Mouse (Mus musculus) CD4-positive, CD25-positive, alpha-beta regulatory T cell, adult 2 months (primary cell): ENCODE measurements around the gene Eps8l2.
A peak's percentile ranks its signal among the peaks of the same experiment; 100 is the strongest.

Experiments used
- DNase-seq: peaks from one replicate; pipeline ENCODE4 v3.0.0-alpha.2; 2012; ENCODE audit warnings: low read depth, low spot score

Gene Eps8l2

DNA sequence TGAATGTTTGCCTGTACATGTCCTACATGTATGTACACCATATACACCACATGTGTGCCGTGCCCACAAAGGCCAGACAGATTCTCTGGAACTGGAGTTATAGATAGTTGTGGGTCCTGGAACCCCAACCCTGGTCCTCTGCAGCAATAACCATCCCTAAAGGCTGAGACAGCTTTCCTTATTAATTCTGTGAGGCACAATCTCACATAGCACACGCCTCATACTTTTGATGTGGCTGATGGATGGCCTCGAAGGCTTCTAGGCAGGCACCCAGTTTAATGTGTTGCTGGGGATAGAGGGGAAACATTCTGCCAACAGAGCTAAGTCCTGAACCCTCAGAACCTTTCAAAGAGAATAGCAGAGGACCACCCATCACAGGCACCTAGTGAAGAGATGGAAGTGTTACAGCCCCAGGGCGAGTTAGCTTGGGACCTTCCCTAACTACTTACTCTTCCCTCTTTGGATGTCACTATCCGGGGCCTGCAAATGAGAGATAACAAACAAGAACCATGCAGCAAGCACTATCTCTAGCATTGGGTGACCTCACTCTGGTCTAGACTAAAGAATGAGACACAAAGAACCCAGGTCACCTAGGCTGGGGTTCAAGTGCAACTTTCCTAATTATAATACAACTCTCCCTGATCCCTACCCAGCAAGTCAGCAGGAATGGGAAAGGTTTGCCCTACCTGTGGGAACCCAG lies 25.8 kb downstream of the Eps8l2 start:
- DNase-seq = no peak

GRCm38 (mm10) chr7:141365049-141365445 lies 26.4 kb downstream of the Eps8l2 start:
- no peak for DNase-seq

GRCm38 (mm10) chr7:141367358-141367757 lies 28.7 kb downstream of the Eps8l2 start:
- DNase-seq = no peak

DNA sequence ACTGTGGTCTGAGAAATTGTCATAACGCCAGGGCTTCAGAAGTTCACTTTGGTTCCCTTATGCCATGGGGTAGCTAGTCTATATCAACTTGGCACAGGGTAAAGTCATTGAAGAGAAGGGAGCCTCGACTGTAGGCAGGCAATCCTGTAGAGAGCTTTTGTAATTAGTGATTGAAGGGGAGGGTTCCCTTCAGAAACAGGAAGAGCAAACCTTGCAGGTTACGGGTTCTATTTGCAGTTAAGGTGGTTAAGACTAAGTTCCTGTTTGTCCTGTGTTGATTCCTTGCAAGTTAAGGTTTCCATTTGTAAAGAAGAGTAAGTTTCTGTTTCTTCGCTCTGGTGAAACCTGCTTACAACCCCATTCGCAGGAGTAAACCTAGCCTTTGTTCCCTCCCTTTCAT lies 31.2 kb downstream of the Eps8l2 start:
- no peak for DNase-seq

GRCm38 (mm10) chr7:141371942-141372595 lies 33.4 kb downstream of the Eps8l2 start:
- DNase-seq = no peak

- DNase-seq = no peak
These were observed 34.9 kb downstream of the Eps8l2 start for GRCm38 (mm10) chr7:141373611-141374010.

- no peak for DNase-seq
These were observed 35.7 kb downstream of the Eps8l2 start for GRCm38 (mm10) chr7:141374399-141374798.

DNA sequence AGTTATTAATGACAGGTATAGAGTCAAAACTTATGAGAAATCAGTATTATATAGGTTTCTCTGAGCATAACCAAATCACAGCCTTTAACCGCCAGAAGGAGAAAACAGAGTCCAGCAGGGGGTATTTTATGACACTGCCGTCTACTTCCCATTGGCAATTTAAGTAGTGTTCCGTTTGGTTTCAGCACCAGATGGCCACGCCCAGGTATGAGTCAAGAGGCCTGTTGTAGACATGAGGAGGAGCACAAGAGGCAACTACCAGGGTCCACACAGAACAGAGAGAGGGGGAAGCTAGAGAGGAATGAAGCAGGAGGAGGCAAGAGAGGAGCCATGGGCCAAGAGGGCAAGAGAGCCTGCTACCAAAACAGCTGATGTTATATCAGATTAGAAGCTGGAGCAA lies 40.9 kb downstream of the Eps8l2 start:
- no peak for DNase-seq

DNA sequence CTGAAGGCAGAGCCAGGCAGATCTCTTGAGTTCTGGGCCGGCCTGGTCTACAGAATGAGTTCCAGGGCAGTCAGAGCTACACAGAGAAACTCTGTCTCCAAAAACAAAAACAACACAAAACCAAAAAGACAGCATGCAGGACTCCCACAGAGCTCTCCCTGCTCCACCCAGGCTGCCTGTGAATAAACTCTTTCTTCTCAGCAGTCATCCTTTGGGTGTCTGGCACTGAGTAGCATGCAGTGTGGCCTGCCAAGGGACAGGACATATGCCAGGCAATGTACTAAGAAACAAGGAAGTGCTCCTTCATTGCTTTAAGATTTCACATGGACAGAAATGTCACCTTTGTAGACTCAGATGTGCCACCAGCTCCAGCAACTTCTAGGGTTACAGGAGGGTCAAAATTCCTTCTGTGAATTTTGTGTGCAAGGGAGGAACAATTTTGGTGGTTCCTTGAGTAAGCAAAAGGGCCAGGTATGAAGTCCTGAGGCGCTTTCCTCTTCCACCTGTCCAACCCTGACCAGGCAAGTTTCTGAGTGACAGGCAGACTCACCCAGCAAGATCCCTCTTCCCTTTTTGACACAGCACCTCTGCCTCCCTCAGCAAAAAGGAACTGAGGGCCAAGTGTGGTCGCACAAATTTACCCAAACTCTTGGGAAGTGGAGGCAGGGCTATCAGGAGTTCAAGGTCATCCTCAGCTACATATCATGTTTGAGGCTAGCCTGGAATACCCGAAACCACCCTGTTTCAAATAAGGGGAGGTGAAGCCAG lies 42.6 kb downstream of the Eps8l2 start:
- no peak for DNase-seq

- DNase-seq = no peak
These were observed 49.3 kb downstream of the Eps8l2 start for GRCm38 (mm10) chr7:141387807-141388486.

DNA sequence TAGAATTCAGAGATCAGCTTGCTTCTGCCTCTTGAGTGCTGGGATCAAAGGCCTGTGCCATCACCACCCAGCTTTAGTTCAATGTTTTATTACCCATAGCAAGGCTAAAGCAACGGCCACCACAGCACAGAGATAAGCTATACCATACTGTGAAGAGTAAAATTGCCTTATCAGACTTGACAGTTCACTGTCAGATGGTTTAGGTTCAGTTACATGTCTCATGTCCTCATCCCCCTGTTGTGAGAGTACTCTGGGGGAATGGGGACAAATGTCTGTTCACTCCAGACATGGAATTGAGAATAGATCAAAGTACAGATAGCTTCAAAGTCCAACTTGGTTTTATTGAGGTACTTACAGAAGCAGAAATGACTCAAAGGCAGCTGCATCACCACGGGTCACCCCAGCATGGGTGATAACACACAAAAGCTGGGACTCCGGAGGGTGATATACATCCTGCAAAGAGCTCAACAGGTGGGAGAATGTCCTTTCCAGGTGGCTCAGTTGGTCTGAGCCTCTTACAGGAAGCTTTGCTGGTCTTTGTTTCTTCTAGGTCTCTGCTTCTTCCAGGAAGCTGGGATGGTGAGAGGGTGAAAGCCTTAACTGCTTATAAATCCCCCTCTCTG lies 49.9 kb downstream of the Eps8l2 start:
- no peak for DNase-seq

DNA sequence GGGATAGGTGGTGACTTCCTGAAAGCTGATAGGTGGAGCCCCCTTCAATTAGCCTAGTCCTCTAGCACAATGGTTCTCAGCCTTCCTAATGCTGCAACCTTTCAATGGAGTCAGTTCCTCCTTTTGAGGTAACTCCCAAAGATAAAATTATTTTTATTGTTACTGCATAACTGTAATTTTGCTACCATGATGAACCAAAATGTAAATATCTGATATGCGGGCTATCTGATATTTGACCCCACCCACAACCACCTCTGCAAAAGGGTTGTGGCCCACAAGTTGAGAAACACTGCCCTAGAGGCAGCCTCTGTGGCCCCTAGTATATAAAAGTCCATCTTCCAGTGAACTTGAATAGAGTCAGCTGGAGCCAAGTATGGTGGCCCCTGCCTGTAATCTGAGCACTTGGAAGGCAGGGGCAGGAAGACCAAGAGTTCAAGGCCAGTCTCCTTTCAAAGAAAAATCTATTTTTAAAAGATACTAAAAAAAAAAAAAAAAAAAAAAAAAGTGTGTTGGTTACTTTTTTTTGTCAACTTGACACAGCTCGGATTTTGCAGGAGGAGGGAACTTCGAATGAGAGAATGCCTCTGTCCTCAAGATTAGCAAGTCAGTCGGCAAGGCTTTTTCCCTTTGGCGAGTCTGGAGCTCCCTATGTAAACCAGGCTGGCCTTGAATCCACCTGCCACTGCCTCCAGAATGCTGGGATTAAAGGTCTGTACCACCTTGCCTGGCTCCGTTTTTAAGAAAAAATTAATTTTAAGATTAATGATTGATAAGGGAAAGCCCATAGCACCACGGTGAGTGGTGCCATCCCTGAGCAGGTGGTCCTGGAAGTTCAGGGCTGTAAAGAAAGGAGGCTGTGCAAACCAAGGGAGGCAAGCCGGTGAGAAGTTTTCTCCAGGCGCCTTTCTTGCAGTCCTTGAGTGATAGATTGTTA lies 51.9 kb downstream of the Eps8l2 start:
- DNase-seq = no peak

DNA sequence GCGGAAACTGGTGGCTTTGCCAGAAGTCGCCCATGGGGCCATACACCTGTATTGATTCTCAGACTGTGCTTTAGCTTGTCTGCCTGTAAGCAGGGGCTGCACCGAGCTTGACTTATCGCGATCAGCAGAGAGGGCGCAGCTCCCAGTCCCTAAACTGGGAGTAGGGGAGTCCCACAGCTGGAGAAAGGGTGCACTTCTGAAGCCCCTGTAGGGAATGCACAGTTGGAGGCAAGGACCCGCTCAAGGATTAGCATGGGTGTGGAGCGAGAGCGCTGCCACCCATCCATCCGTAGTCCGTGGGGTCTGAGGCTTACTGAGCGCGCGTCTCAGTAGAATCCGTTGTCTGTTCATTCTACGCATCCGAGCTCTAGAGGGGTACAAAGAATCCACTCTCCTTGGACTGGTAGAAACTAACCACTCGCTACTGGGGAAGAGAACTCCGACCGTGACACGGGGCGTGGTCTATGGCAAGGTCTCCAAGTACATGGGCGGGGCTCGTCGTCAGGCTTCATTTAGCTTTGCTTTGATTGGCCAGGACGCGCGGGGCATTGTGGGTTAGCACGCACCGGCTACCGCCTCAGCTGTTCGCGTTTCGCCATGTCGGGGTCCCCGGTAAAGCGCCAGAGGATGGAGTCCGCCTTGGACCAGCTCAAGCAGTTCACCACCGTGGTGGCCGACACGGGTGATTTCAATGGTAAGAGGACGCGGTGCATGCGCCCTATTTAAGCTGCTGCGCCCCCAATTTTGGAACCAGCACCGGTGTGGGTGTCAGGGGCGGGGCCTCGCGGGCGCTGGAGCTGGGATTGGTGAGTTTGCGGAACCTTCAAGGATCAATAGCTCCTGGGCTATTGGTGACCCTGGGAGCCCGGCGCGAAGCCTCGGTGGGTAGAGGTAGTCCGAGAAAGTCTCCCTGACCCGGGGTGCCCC lies 53.2 kb downstream of the Eps8l2 start, which contains the start of gene Taldo1:
Gene Taldo1, plus strand, starts transcription at position 575 of the 927 bp plus-strand sequence.
- peak; percentile 96 for DNase-seq

DNA sequence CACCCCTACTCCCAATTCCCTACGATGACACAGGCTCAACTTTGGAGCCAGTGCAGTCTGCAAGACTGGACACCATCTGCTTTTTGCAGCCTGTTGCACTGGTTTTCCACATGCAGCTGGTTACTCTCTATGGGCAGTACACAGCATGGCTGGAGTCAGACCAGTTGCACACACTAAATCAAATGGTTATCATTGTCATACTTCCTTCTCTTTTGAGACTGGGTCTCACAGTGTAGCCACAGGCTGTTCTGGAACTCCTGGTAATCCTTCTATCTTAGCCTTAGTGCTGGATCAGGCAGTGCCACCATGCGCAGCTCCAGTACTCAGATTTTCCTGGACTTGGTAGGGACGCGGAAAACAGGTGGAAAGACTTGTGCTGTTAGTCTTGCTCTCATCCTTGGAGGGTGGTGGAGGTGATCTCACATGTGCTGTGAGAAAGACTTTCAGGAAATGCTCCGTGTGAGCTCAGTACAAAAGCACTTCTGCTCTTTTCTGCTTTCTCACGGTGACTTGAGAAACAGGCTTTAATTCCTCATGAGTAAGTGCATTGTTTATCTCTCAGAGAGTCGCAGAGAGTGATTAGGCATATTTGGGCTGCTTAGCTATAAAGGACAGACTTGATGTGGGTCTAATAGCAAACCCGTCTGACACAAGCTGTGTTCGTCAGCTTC lies 54.0 kb downstream of the Eps8l2 start:
- peak; percentile 20 for DNase-seq

DNA sequence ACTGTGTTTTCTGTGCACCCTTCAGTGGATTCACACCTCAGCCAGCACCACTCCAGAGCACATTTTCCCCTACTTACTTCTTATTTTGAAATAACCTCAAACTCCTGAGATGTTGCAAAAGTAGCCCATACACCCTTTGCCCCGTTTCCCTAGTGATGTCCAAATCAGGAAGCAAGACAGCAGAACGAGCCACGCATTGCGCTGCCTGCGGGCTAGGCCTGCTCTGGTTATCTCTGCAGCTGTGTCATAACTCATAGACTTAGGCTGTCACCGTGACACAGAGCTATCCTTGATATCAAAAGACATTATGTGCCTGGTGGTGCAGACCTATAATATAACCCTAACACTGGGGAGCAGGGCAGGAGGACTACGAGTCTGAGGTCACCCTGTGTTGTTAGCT lies 55.5 kb downstream of the Eps8l2 start:
- DNase-seq = no peak

GRCm38 (mm10) chr7:141394771-141395170 lies 56.1 kb downstream of the Eps8l2 start:
- peak; percentile 86 for DNase-seq

GRCm38 (mm10) chr7:141395348-141395747 lies 56.7 kb downstream of the Eps8l2 start:
- no peak for DNase-seq

DNA sequence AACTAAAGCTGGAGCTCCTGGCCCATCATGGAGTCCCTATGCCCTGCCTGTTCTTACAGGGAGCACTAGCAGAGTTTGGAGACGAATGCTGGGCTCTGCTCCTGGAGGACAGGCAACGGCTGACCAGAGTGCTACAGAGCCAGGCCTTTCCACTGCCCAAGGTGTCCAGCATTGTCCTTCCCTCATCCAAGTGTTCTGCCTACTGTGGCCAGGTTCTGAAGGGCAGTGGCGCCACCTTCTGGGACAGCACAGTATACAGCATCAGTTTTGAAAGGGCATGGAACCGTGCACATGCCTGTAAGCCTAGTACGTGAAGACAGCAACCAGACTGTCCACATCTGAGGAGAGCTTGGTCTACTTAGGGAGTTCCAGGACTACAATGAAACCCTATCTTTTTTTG lies 64.6 kb downstream of the Eps8l2 start:
- peak; percentile 80 for DNase-seq

GRCm38 (mm10) chr7:141405466-141405865 lies 66.8 kb downstream of the Eps8l2 start:
- no peak for DNase-seq
